Mouse (Mus musculus) forebrain, embryonic 12.5 days (tissue): Measurements from ENCODE around the gene Mettl6. TPM values are rescaled to one million over a fixed set of nuclear protein-coding genes. Genes with fewer than 3 reads are reported as not detected.
A peak's percentile ranks its signal among the peaks of the same experiment; 100 is the strongest.

Source experiments
- ATAC-seq: fragments of 200-750 bp; cut with Nextera tagmentation; 2 replicates; pipeline ENCODE4 v1.8.0; 2017; ENCODE audit warnings: moderate TSS enrichment; ENCODE audit not compliant: low FRiP score
- H3K27ac ChIP-seq: fragments of 300-500 bp; sonication (generic); 2 replicates; pipeline ENCODE4 v1.5.1; 2016; ENCODE audit warnings: mild to moderate bottlenecking
- H3K27me3 ChIP-seq: fragments of 300-500 bp; sonication (generic); 2 replicates; pipeline ENCODE4 v1.6.1; 2016; ENCODE audit warnings: mild to moderate bottlenecking
- H3K36me3 ChIP-seq: fragments of 300-500 bp; sonication (generic); replicated peaks from 2 replicates; pipeline ENCODE4 v1.6.1; 2016; ENCODE audit warnings: mild to moderate bottlenecking
- H3K4me1 ChIP-seq: fragments of 300-500 bp; sonication (generic); 2 replicates; pipeline ENCODE4 v1.6.1; 2016
- H3K4me2 ChIP-seq: fragments of 300-500 bp; sonication (generic); 2 replicates; pipeline ENCODE4 v1.6.1; 2016; ENCODE audit warnings: mild to moderate bottlenecking, moderate library complexity
- H3K4me3 ChIP-seq: fragments of 300-500 bp; sonication (generic); replicated peaks from 2 replicates; pipeline ENCODE4 v1.5.1; 2016; ENCODE audit warnings: mild to moderate bottlenecking
- H3K9ac ChIP-seq: fragments of 300-500 bp; sonication (generic); 2 replicates; pipeline ENCODE4 v1.6.1; 2016; ENCODE audit warnings: mild to moderate bottlenecking
- H3K9me3 ChIP-seq: fragments of 300-500 bp; sonication (generic); 2 replicates; pipeline ENCODE4 v1.6.1; 2016
- WGBS: fragments of 180-500 bp; shearing (Covaris S2); methylation state at CpG from one replicate; pipeline ENCODE4 v1.1.7; 2016; 5-methylcytosine and 5-hydroxymethylcytosine counted together
- polyA plus RNA-seq: library from polyadenylated mRNA; unstranded; fragments of >200 nt; fragmentation: Nextera tagmentation; extraction: Ambion mirVana; gene quantifications from 2 replicates; pipeline ENCODE4 v1.2.1, GENCODE M21; 2016

Gene Mettl6
- 73.5 and 78.9 TPM in 2 replicates for polyA plus RNA-seq

DNA sequence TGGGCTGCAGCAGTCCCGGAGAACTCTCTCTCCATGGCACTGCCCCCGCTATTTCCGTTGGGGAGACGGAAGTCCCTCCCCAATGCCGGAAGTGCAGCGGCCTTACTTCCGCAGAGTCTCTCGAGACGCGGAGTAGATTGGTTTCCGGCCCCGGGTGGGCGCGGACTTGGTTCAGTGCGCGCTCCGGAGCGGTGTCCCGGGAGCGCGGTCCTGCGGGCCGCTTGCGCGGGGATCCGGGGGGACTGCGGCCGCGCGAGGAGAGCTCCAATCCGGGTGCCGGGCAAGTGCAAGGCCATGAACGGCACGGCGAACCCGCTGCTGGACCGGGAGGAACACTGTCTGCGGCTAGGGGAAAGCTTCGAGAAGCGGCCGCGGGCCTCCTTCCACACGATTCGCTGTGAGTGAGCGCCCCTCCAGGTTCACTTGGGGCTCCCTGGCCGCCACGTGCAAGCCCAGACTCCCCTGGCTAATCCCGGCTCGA is at the start of gene Mettl6:
Gene Mettl6, minus strand, starts transcription at position 66 of the 481 bp plus-strand sequence.
- under 1% methylated on average over 45 of the region's 49 CpGs for WGBS
- H3K4me1 ChIP-seq, result peaks cover 31% of the 10 kb centered on the region
- ATAC-seq, result peak; percentile 96

GRCm38 (mm10) chr14:31543885-31544442 is 49.1 kb upstream of the Mettl6 start:
- no peak for ATAC-seq
- Histone ChIP-seq H3K36me3 (no peaks in the 10 kb centered on the region), H3K27ac (no peak overlapping the region), H3K9ac (no peak overlapping the region), H3K4me1 (no peaks in the 10 kb centered on the region), H3K27me3 (no peaks in the 10 kb centered on the region), H3K4me3 (no peak overlapping the region), H3K9me3 (no peaks in the 10 kb centered on the region), H3K4me2 (no peak overlapping the region)
- 86% methylated on average over 11 of the region's 11 CpGs for whole genome bisulfite sequencing

More for the DNA sequence above, at the start of gene Mettl6:
- peak within 1 kb of the TSS; percentile 87 for H3K27ac ChIP-seq
- H3K4me3 ChIP-seq, result peak within 1 kb of the TSS; percentile 77
- H3K9ac ChIP-seq, result peak within 1 kb of the TSS; percentile 88
- peak within 1 kb of the TSS; percentile 94 for H3K4me2 ChIP-seq
- no peaks in the 10 kb centered on the region for H3K27me3 ChIP-seq
- H3K9me3 ChIP-seq, result no peaks in the 10 kb centered on the region
- H3K36me3 ChIP-seq, result peaks cover 40% of the 10 kb centered on the region

DNA sequence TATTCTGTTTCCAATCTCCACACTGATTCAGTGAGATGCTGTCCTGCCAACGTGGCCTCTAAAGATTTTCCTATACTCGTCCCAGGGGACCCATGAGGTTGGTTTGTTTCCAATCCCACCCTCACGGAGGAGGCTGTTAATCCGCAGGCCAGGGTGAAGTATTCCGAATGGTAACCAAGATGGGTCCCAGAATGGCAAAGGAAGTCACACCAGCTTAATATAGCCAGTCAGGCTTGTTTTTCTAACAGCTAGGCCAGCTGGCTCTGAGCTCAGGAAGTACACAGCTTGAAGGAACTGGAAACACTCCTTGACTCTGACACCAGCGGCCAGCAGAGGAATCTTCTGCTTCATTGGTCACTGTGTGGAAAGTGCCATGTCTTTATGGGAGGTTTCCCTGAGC is 42.5 kb upstream of the Mettl6 start:
- no peak overlapping the region for H3K4me2 ChIP-seq
- no peaks in the 10 kb centered on the region for H3K9me3 ChIP-seq
- no peak for ATAC-seq
- H3K36me3 ChIP-seq, result no peaks in the 10 kb centered on the region
- no peak overlapping the region for H3K4me3 ChIP-seq
- H3K4me1 ChIP-seq, result no peaks in the 10 kb centered on the region
- H3K9ac ChIP-seq, result no peak overlapping the region
- WGBS, result 81% methylated on average over 6 of the region's 6 CpGs
- no peaks in the 10 kb centered on the region for H3K27me3 ChIP-seq
- no peak overlapping the region for H3K27ac ChIP-seq

GRCm38 (mm10) chr14:31532656-31533055 is 37.8 kb upstream of the Mettl6 start:
- WGBS, result 62% methylated on average over 3 of the region's 3 CpGs
- no peak overlapping the region for H3K4me2 ChIP-seq
- H3K36me3 ChIP-seq, result no peaks in the 10 kb centered on the region
- no peaks in the 10 kb centered on the region for H3K9me3 ChIP-seq
- no peak overlapping the region for H3K9ac ChIP-seq
- no peaks in the 10 kb centered on the region for H3K27me3 ChIP-seq
- H3K27ac ChIP-seq, result no peak overlapping the region
- no peak for ATAC-seq
- H3K4me3 ChIP-seq, result no peak overlapping the region
- no peaks in the 10 kb centered on the region for H3K4me1 ChIP-seq

- Histone ChIP-seq H3K4me2 (no peak overlapping the region), H3K36me3 (no peaks in the 10 kb centered on the region), H3K9me3 (no peaks in the 10 kb centered on the region), H3K9ac (no peak overlapping the region), H3K4me3 (no peak overlapping the region), H3K27me3 (no peaks in the 10 kb centered on the region), H3K4me1 (no peaks in the 10 kb centered on the region), H3K27ac (no peak overlapping the region)
- no peak for ATAC-seq
- 70% methylated on average over 12 of the region's 12 CpGs for WGBS
Measured at GRCm38 (mm10) chr14:31531506-31532148, 36.8 kb upstream of the Mettl6 start.

DNA sequence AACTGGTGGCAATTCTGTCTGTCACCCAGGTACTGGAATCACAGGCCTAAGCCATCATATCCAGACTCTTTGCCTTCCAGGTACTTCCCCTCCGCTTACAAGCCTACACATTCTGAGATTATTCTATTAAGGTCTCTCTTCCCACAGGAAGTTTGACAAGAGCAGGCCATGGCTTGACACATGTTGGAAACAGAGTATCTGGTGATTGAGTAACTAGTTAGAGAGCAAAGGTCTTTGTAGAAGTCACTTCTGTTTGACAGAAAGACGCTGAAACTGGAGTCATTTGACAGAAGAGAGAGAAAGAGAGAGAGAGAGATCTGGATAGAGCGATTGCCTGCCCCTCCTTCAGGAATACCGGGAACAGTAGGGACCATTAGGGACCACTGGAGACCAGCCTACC is 36.0 kb upstream of the Mettl6 start:
- Histone ChIP-seq H3K27me3 (no peaks in the 10 kb centered on the region), H3K4me3 (no peak overlapping the region), H3K9me3 (no peaks in the 10 kb centered on the region), H3K4me1 (no peaks in the 10 kb centered on the region), H3K9ac (no peak overlapping the region), H3K27ac (no peak overlapping the region), H3K36me3 (no peaks in the 10 kb centered on the region), H3K4me2 (no peak overlapping the region)
- 89% methylated on average over 4 of the region's 4 CpGs for WGBS
- no peak for ATAC-seq

- no peak for ATAC-seq
- H3K9me3 ChIP-seq, result no peaks in the 10 kb centered on the region
- H3K27me3 ChIP-seq, result no peaks in the 10 kb centered on the region
- H3K4me1 ChIP-seq, result no peaks in the 10 kb centered on the region
- H3K27ac ChIP-seq, result no peak overlapping the region
- 85% methylated on average over 7 of the region's 7 CpGs for WGBS
- H3K36me3 ChIP-seq, result no peaks in the 10 kb centered on the region
- no peak overlapping the region for H3K4me2 ChIP-seq
- no peak overlapping the region for H3K4me3 ChIP-seq
- H3K9ac ChIP-seq, result no peak overlapping the region
Measured at GRCm38 (mm10) chr14:31525040-31525810, 30.4 kb upstream of the Mettl6 start.

DNA sequence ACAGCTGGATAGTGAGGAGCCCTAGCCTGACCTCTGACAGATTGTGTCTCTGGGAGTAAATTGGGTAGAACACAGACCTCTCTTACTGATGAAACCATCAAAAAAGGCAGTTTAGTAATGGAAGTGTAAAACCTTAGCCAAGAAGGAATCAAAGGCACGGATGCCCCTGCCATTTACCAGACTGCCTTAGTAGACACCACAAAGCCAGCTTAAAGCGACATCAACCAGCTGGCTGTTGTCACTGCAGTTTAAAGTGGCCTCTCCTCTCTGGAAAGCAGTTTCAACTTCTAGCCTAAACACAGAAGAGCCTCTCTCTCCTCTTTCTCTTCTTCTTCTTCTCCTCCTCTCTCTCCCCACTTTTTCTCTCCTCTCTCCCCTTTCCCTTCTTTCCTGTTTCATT is 26.5 kb upstream of the Mettl6 start:
- H3K27ac ChIP-seq, result no peak overlapping the region
- H3K4me3 ChIP-seq, result no peak overlapping the region
- no peak for ATAC-seq
- H3K27me3 ChIP-seq, result no peaks in the 10 kb centered on the region
- no peak overlapping the region for H3K9ac ChIP-seq
- H3K4me2 ChIP-seq, result no peak overlapping the region
- no peaks in the 10 kb centered on the region for H3K4me1 ChIP-seq
- H3K36me3 ChIP-seq, result no peaks in the 10 kb centered on the region
- H3K9me3 ChIP-seq, result no peaks in the 10 kb centered on the region
- 90% methylated on average over 2 of the region's 2 CpGs for WGBS

GRCm38 (mm10) chr14:31519165-31519564 is 24.3 kb upstream of the Mettl6 start:
- H3K4me1 ChIP-seq, result no peaks in the 10 kb centered on the region
- no peak overlapping the region for H3K27ac ChIP-seq
- H3K4me2 ChIP-seq, result no peak overlapping the region
- no peak for ATAC-seq
- H3K27me3 ChIP-seq, result no peaks in the 10 kb centered on the region
- no peaks in the 10 kb centered on the region; the same call in 1 of the 2 replicates for H3K36me3 ChIP-seq
- no peak overlapping the region for H3K4me3 ChIP-seq
- H3K9ac ChIP-seq, result no peak overlapping the region
- 54% methylated on average over 3 of the region's 3 CpGs for WGBS
- peaks cover 5% of the 10 kb centered on the region; the same call in 1 of the 2 replicates for H3K9me3 ChIP-seq

DNA sequence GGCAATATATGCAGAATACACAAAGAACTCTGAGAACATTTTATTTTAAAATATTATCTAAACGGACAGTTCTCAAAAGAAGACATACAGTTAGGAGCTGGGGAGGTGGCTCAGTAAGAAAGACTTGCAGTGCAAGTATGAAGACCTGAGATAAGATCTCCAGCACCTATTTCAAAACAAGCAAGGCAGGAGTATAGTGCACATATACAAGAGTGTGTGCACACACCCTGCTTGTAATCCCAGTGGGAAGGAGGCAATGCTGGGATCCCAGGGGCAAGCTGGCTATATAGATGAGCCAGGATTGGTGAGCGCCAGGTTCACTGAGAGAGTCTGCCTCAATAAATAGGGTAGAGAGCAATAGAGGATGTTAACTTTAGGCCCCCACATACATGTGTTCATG is 21.1 kb upstream of the Mettl6 start:
- no peaks in the 10 kb centered on the region for H3K27me3 ChIP-seq
- no peak overlapping the region for H3K27ac ChIP-seq
- no peak overlapping the region for H3K4me2 ChIP-seq
- H3K9me3 ChIP-seq, result peaks cover 6% of the 10 kb centered on the region; the same call in 1 of the 2 replicates
- no peak overlapping the region for H3K4me3 ChIP-seq
- 99% methylated on average over 2 of the region's 2 CpGs for WGBS
- ATAC-seq, result no peak
- no peaks in the 10 kb centered on the region for H3K4me1 ChIP-seq
- peaks cover 5% of the 10 kb centered on the region; the same call in 1 of the 2 replicates for H3K36me3 ChIP-seq
- H3K9ac ChIP-seq, result no peak overlapping the region

- Histone ChIP-seq H3K27me3 (no peaks in the 10 kb centered on the region), H3K9ac (no peak overlapping the region), H3K4me1 (no peaks in the 10 kb centered on the region), H3K9me3 (peaks cover 6% of the 10 kb centered on the region; the same call in 1 of the 2 replicates), H3K4me2 (no peak overlapping the region), H3K36me3 (peaks cover 53% of the 10 kb centered on the region), H3K27ac (no peak overlapping the region), H3K4me3 (no peak overlapping the region)
- 89% methylated on average over 3 of the region's 3 CpGs for WGBS
- ATAC-seq, result no peak
Measured at GRCm38 (mm10) chr14:31510322-31510721, 15.5 kb upstream of the Mettl6 start.

DNA sequence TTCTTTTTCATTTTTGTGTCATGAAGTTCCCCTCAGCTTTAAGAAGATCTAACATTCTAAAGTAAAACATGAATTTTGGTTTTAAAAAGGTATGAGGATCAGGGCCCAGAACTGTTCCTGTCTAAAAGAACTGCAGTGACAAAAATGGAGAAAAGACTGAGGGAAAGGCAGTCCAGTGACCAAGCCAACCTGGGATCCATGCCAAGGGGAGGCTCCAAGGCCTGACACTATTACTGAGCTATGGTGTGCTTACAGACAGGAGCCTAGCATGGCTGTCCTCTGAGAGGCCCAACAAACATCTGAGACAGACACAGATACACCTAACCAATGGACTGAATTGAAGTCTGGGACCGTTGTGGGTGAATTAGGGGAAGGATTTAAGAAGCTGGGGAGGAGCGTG is 15.1 kb upstream of the Mettl6 start:
- Histone ChIP-seq H3K4me3 (no peak overlapping the region), H3K27me3 (no peaks in the 10 kb centered on the region), H3K27ac (no peak overlapping the region), H3K4me1 (no peaks in the 10 kb centered on the region), H3K9me3 (peaks cover 6% of the 10 kb centered on the region; the same call in 1 of the 2 replicates), H3K9ac (no peak overlapping the region), H3K36me3 (peaks cover 57% of the 10 kb centered on the region), H3K4me2 (no peak overlapping the region)
- WGBS, result 94% methylated on average over 2 of the region's 2 CpGs
- ATAC-seq, result no peak
